Mouse (Mus musculus): ENCODE data around the gene Carm1. TPM values are rescaled to one million over a fixed set of nuclear protein-coding genes. Genes with fewer than 3 reads are reported as not detected.
"Not testable (repeated sequence)": the region's sequence is repeated elsewhere in the genome, so short reads cannot be mapped to it uniquely, and the experiment has no call there.

Carm1 gene
- polyA plus RNA-seq, 1 experiment from 2014 or later = 46.7 TPM

DNA sequence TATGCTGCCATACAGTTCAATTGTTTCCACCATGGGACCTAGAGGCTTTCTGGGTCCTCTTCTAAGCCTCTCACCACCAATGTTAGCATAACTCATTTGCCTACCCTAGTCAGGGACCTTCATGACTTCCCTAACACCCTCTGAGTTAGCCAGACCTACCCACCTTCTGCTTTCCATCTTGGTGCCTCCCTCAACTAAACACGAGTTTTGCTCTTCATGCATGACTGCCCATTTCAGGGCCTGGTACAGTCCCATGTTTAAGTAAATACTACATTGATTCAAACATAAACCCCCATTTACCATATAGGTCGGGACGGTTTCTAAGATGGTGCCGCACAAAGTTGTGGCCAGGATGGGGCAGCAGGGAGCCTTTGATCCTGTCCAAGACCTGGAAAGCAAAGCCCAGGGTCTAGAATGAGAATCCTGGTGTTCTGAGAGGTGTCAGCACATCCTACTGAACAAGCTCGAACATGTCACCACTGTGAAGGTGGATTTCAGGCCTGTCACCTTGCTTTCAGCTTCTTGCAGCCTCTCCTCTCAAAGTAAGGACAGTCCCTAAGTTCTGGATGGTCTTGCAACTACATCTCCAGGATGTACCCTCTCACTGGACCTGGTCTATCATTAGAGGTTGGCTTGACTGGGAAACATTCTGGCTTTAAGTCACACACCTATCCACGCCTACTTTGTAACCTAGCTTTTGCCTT lies 44.6 kb downstream of the Carm1 start:
- WGBS = 85% methylated on average over 6 of the region's 6 CpGs
- H3K27me3 ChIP-seq (replicated peaks) = no peaks in the 10 kb centered on the region
- ATAC-seq (replicated peaks) = no peak
- peaks cover 33% of the 10 kb centered on the region for H3K4me1 ChIP-seq
- no peaks in the 10 kb centered on the region for H3K9me3 ChIP-seq
- H3K36me3 ChIP-seq (replicated peaks) = peaks cover 39% of the 10 kb centered on the region
- H3K27ac ChIP-seq = 0 out of 2 replicates have a peak overlapping the region, but pooled peaks have one; percentile 88
- H3K4me3 ChIP-seq = 0 out of 2 replicates have a peak overlapping the region, but pooled peaks have one; percentile 97
- H3K9ac ChIP-seq = no peak overlapping the region
- peak overlapping the region; percentile 97 for H3K4me2 ChIP-seq

DNA sequence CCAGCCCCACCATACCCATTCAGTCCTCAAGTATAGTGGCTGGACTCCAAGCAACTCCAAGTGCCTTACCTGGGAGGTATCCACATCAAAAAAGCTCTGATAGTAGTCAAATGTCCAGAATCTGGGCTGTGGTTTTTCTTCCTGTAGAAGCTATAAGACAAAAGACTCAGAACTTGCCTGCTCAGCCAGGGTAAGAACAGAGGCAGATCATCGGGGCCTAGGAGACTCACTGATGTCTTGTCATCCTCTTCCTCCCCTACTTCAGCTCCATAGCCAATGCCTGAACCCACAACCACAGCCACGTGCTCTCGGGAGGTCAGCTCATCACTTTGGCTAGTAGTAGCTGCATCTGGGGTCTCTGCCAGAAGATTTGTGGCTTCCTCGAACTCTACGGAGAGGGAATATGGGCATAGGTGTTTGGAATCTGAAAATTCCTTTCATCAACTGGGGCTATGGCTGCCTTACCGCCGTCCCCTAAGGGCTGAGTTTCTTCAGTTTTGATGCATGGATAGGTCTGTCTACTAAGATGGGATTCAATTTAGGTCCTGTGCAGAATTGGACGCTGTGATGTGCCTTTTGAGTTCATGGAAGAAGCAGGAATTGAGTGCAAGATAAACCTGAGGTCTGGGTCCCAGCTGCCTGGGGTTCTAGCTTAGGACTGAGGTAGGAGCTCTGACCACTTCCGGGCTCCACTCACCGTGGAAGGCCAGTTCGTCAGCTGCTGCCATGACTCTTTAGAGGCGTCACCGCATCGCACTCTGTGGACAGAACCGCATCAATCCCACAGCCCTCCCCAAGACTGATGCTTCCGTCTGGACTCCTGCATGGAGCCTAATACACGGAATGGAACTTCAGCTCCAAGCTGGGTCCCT lies 45.4 kb downstream of the Carm1 start:
- H3K9me3 ChIP-seq = no peaks in the 10 kb centered on the region
- H3K9ac ChIP-seq = peak overlapping the region; percentile 89
- no peaks in the 10 kb centered on the region for H3K27me3 ChIP-seq (replicated peaks)
- H3K4me1 ChIP-seq = peaks cover 33% of the 10 kb centered on the region
- peak overlapping the region; percentile 88 for H3K27ac ChIP-seq
- H3K4me3 ChIP-seq = peak overlapping the region; percentile 97
- 23% methylated on average over 17 of the region's 17 CpGs for WGBS
- ATAC-seq (replicated peaks) = peak; percentile 88
- peak overlapping the region; percentile 97 for H3K4me2 ChIP-seq
- H3K36me3 ChIP-seq (replicated peaks) = peaks cover 31% of the 10 kb centered on the region

DNA sequence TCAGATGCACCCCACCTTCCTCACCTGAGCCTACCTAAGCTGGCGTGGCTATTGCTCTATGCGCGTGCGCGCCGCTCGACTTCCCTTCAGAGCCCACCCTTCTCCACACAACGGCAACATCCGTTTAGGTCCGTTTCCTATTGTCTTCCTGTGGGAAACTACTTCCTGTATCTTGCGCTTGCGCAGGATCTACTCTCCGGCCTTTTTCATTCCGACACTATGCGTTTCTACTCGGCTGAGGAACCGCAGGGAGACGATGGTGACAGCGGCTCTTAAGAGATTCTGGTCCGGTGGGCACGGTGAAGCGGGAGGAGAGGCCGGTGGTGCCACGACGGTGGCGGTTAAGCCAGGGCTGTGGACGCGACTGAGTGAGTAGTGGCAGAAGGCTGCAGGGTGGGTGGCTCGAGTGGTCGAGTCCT lies 46.0 kb downstream of the Carm1 start, which contains the start of the genes Timm29 and Yipf2:
TSS of gene Timm29 (plus strand) at position 20 of the 419 bp plus-strand sequence.
TSS of gene Yipf2 (minus strand) at position 126 of the 419 bp plus-strand sequence.
- under 1% methylated on average over 30 of the region's 30 CpGs for WGBS
- ATAC-seq (replicated peaks) = peak; percentile 94
- Histone ChIP-seq H3K9me3 (no peaks in the 10 kb centered on the region), H3K4me3 (peak within 1 kb of the TSS; percentile 97), H3K4me1 (peaks cover 33% of the 10 kb centered on the region), H3K36me3 (replicated peaks) (peaks cover 26% of the 10 kb centered on the region), H3K4me2 (peak within 1 kb of the TSS; percentile 97), H3K27me3 (replicated peaks) (no peaks in the 10 kb centered on the region), H3K27ac (peak within 1 kb of the TSS; percentile 88), H3K9ac (peak within 1 kb of the TSS; percentile 89)

DNA sequence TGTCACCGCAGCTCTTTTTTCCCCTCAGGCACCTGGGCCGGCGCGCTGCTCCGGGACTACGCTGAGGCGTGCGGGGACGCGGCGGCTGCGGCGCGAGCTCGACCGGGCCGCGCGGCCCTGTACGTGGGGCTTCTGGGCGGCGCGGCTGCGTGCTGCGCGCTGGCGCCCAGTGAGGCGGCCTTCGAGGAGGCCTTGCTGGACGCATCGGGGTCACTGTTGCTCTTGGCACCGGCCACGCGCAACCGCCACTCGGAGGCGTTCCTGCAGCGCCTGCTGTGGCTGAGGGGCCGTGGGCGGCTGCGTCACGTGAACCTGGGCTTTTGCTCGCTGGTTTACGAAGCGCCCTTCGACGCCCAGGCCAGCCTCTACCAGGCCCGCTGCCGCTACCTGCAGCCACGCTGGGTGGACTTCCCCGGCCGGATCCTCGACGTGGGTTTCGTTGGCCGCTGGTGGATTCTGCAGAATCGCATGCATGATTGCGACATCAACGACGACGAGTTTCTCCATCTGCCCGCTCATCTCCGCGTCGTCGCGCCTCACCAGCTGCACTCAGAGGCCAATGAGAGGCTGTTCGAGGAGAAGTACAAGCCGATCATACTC lies 46.5 kb downstream of the Carm1 start:
- ATAC-seq (replicated peaks) = peak; percentile 55; the same call in 1 of the 2 replicates
- Histone ChIP-seq H3K4me3 (peak overlapping the region; percentile 97), H3K27ac (peak overlapping the region; percentile 88), H3K9ac (peak overlapping the region; percentile 89), H3K36me3 (replicated peaks) (peaks cover 21% of the 10 kb centered on the region; the same call in 1 of the 2 replicates), H3K9me3 (no peaks in the 10 kb centered on the region), H3K27me3 (replicated peaks) (no peaks in the 10 kb centered on the region), H3K4me1 (peaks cover 33% of the 10 kb centered on the region), H3K4me2 (peak overlapping the region; percentile 97)
- 2% methylated on average over 68 of the region's 69 CpGs for WGBS

DNA sequence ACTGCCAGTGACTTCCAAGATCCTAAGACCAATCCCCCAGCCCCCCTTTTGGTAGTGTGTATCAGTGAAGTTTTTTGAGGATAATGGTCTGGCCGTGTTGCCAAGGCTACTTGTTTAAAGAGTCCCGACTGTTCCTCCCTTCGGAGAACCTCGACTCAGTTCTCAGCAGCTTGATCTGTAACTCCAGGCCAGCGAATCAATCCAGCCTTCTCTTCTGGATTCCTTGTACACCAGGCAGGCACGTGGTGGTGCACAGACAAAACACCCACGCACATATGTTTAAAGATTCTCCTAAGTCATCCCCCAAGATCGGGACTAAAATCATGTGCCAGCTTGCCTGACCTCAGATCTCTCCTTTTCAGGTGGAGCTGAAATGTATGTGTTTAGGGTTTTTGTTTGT lies 47.7 kb downstream of the Carm1 start:
- ATAC-seq (replicated peaks); H3K27ac ChIP-seq; H3K9ac ChIP-seq; H3K27me3 ChIP-seq (replicated peaks); H3K9me3 ChIP-seq: not testable (repeated sequence)
- peak overlapping the region; percentile 97 for H3K4me3 ChIP-seq
- H3K4me1 ChIP-seq = peaks cover 33% of the 10 kb centered on the region
- H3K4me2 ChIP-seq = peak overlapping the region; percentile 97
- peaks cover 13% of the 10 kb centered on the region; the same call in 1 of the 2 replicates for H3K36me3 ChIP-seq (replicated peaks)
- 92% methylated on average over 8 of the region's 8 CpGs for WGBS

DNA sequence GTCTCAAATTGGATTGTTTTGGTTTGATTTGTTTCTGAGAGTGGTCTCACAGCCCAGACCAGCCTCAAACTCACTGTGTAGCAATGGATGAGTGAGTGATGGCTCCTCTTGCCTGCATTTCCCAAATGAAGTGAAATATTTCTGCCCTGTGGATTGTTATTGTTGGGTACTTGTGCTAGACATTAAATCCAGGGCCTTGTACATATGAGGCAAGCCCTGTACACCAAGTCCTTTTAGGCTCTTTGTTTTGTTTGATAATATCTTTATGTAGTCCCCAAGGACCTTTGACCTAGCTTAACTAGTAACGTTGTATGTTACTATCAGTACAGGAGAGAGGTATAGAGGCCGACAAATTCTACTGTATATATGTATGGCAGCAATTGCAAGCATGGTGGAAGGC lies 48.1 kb downstream of the Carm1 start:
- no peak overlapping the region for H3K4me3 ChIP-seq
- no peak for ATAC-seq (replicated peaks)
- H3K4me2 ChIP-seq = peak overlapping the region; percentile 97; the same call in 1 of the 2 replicates
- 0 out of 2 replicates have a peak, but pooled peaks cover 8% of the 10 kb centered on the region for H3K36me3 ChIP-seq (replicated peaks)
- no peak overlapping the region for H3K27ac ChIP-seq
- H3K4me1 ChIP-seq = peaks cover 33% of the 10 kb centered on the region
- WGBS = 94% methylated on average over 2 of the region's 2 CpGs
- H3K9ac ChIP-seq = no peak overlapping the region
- H3K9me3 ChIP-seq = no peaks in the 10 kb centered on the region
- H3K27me3 ChIP-seq (replicated peaks) = no peaks in the 10 kb centered on the region

DNA sequence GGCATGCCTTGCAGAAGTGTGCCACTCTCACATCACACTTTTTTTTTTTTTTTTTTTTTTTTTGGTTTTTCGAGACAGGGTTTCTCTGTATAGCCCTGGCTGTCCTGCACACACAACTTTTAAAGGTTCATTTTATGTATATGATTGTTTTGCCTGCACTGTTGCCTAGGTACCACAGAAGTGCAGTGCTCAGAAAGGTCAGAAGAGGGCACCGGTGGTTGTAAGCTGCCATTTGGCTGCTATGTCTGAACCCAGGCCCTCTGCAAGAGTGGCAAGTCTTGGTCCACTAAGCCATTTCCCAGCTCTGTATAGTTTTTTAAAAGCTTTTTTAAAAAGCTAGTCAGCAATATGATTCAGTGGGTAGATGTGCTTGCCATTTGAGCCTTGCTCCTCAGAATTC lies 51.5 kb downstream of the Carm1 start:
- Histone ChIP-seq H3K4me1 (peaks cover 22% of the 10 kb centered on the region), H3K36me3 (replicated peaks) (0 out of 2 replicates have a peak, but pooled peaks cover 5% of the 10 kb centered on the region), H3K27me3 (replicated peaks) (no peaks in the 10 kb centered on the region), H3K4me2 (no peak overlapping the region), H3K9me3 (no peaks in the 10 kb centered on the region), H3K27ac (no peak overlapping the region), H3K4me3 (no peak overlapping the region), H3K9ac (no peak overlapping the region)
- WGBS = 34% methylated on average over 2 of the region's 2 CpGs
- no peak for ATAC-seq (replicated peaks)

DNA sequence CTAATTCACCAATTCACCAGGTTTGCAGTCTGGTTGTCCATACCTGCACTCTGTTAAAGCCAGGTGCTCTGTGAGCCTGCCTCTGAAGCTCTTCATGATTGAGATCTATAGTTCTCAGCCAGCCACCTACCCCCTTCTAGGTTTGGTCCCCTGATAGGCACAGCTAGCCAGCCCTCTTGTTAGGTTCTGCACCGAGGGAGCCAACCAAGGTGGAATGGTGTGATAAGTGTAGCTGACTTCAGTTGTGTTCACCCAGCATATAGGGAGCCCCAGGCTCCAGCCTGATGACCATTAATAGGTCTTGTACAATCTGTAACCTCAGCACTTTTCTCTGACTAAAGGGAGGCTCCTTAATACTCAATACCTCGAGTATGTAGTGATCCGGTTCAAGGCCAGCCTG lies 53.5 kb downstream of the Carm1 start:
- Histone ChIP-seq H3K4me3 (no peak overlapping the region), H3K9ac (no peak overlapping the region), H3K4me2 (no peak overlapping the region), H3K27ac (no peak overlapping the region), H3K27me3 (replicated peaks) (no peaks in the 10 kb centered on the region), H3K9me3 (no peaks in the 10 kb centered on the region), H3K36me3 (replicated peaks) (0 out of 2 replicates have a peak, but pooled peaks cover 5% of the 10 kb centered on the region), H3K4me1 (peaks cover 4% of the 10 kb centered on the region)
- ATAC-seq (replicated peaks) = no peak
- WGBS = 82% methylated on average over 3 of the region's 3 CpGs

DNA sequence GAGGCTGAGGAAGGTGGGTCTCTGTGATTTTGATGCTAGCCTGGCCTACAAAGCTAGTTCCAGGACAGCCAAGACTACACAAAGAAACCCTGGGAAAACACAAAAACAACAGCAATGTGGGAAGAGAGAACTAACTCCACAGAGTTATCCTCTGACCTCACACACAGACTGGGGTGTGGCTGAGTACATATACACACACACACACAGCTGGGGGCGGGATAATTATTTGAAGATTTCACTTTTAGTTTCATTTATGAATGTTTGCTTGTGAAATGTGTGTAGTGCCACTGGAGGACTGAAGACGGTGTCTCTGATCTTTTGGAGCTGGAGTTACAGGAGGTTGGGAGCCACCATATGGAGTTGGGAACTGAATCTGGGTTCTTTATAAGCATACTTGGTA lies 54.4 kb downstream of the Carm1 start:
- no peak overlapping the region for H3K9ac ChIP-seq
- H3K27ac ChIP-seq = no peak overlapping the region
- no peaks in the 10 kb centered on the region for H3K27me3 ChIP-seq (replicated peaks)
- 0 out of 2 replicates have a peak, but pooled peaks cover 2% of the 10 kb centered on the region for H3K36me3 ChIP-seq (replicated peaks)
- H3K4me3 ChIP-seq = no peak overlapping the region
- no peaks in the 10 kb centered on the region for H3K4me1 ChIP-seq
- no peaks in the 10 kb centered on the region for H3K9me3 ChIP-seq
- ATAC-seq (replicated peaks) = no peak
- 79% methylated on average over 2 of the region's 2 CpGs for WGBS
- H3K4me2 ChIP-seq = no peak overlapping the region

DNA sequence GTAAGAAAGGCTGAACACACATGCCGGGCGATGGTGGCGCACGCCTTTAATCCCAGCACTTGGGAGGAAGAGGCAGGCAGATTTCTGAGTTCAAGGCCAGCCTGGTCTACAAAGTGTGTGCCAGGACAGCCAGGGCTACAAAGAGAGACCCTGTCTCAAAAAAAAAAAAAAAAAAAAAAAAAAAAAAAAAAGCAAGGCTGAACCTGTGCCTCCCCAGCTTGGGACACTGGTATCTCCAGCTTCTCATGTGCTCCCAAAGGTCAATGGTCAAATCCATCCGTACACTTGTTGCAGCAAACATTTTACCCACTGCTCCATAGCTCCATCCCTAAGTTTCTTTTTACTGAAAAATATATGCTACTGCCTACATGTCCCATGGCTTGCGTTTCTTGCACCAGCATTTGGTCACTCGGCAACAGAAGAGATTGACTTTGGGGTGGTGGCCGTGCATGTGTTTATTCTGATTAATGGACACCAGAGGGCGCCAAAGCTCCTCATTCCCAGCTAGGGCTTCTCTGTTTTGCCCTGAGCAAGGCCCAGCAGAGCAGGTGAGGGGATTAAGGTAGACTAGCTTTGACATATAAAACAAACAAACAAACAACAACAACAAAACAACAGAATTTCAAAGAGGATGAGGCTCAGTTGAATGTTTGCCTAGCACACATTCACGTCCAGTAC lies 55.2 kb downstream of the Carm1 start:
- Histone ChIP-seq H3K9ac (no peak overlapping the region), H3K27me3 (replicated peaks) (no peaks in the 10 kb centered on the region), H3K4me3 (no peak overlapping the region), H3K4me2 (0 out of 2 replicates have a peak overlapping the region, but pooled peaks have one; percentile 17), H3K9me3 (no peaks in the 10 kb centered on the region), H3K4me1 (no peaks in the 10 kb centered on the region), H3K27ac (no peak overlapping the region), H3K36me3 (replicated peaks) (no peaks in the 10 kb centered on the region)
- peak; percentile 64; the same call in 1 of the 2 replicates for ATAC-seq (replicated peaks)
- 49% methylated on average over 10 of the region's 10 CpGs for WGBS

DNA sequence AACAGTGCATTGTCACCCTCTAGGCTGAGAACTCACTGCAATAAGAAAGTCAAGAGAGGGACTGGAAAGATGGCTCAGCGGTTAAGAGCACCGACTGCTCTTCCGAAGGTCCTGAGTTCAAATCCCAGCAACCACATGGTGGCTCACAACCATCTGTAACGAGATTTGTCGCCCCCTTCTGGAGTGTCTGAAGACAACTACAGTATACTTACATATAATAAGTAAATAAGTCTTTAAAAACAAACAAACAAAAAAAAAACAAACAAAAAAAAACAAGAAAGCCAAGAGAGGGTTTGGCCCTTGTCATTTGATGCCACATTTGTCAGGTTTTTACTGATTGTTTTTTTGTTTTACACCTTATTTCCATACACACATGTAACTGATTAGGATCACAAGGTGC lies 57.4 kb downstream of the Carm1 start:
- Histone ChIP-seq H3K4me3 (no peak overlapping the region), H3K27ac (no peak overlapping the region), H3K36me3 (replicated peaks) (no peaks in the 10 kb centered on the region), H3K4me1 (no peaks in the 10 kb centered on the region), H3K27me3 (replicated peaks) (no peaks in the 10 kb centered on the region), H3K4me2 (no peak overlapping the region), H3K9me3 (no peaks in the 10 kb centered on the region), H3K9ac (no peak overlapping the region)
- ATAC-seq (replicated peaks) = no peak
- 77% methylated on average over 5 of the region's 5 CpGs for WGBS

Measured in midbrain, embryonic 15.5 days (tissue).